Comparison of ENCODE assay signal across 13 mouse cellular contexts in the genomic region with DNA sequence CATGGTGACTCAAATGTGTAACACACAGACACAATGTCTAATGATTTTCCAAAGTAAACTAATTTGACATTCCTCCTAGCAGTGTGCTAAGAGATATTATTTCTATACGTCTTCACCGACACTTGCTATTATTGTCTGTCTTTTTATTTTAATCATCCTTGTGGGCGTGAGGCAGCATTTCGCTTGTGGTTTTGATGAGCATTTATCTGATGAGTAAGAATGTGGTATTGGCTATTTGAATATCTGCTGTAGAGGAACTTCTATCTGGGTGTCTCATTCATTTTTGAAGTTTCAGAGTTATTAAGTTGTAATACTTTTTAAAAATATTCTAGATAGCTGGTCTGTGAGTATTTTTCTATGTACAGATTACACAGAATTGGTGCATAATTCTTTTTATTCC.
"Had no signal": no experiment of that assay in that cellular context is flagged by ENCODE, and none has a peak within 500 bp of the region (broad histone marks: within the 10 kb centered on the region; RNA-seq: fewer than 3 reads in every experiment).

No protein-coding gene starts in this region.

- H3K4me1 ChIP-seq: neural tube, embryonic 15.5 days had no signal

- H3K27me3 ChIP-seq: limb, embryonic 13.5 days; neural tube, embryonic 15.5 days had no signal

- H3K4me3 ChIP-seq: limb, embryonic 13.5 days; megakaryocyte, embryonic 14.5 days; neural tube, embryonic 15.5 days had no signal

- DNase-seq: kidney, postnatal 10 days; kidney, postnatal 4 days; left cerebral cortex, postnatal 4 days; lung, adult 2 months; lung, postnatal 36 days; right cerebral cortex, adult 18-20 months; right cerebral cortex, postnatal 25 days had no signal

- ATAC-seq: lung, postnatal 0 days; midbrain, embryonic 16.5 days had no signal

- H3K27ac ChIP-seq: limb, embryonic 13.5 days; liver, embryonic 14.5 days; neural tube, embryonic 15.5 days had no signal
